Mouse (Mus musculus) telencephalon, adult 2 months (tissue): ENCODE results near the gene Capn9.

ENCODE experiments used
- DNase-seq: peaks from one replicate; pipeline ENCODE4 v3.0.0-alpha.2; 2011; ENCODE audit warnings: low read depth, low spot score

Capn9 gene

DNA sequence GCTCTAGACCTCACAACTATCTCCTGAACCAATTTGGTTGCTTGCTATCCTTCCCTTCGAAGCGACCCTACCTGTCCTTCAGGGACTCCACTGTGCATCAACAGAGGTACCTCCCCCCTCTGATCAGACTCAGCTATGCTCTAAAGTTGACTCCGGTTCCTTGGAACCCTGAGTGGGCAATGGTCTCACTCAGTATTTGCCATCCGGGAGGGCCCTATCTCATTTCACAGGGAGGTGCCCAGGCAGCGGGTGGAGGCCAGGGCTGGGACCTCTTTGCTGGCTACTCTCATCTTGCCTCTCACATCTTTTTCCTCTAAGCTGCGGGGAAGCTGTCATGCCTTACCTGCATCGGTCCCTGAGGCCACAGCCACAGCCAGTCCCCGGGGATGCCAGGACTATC, at the start of gene Capn9:
Capn9 (plus strand) TSS at position 301 of the 400 bp plus-strand sequence.
- no peak for DNase-seq

- no peak for DNase-seq
These were observed 49.6 kb upstream of the Capn9 start for GRCm38 (mm10) chr8:124526261-124526660.

GRCm38 (mm10) chr8:124530076-124530475, 45.8 kb upstream of the Capn9 start:
- DNase-seq: no peak

DNA sequence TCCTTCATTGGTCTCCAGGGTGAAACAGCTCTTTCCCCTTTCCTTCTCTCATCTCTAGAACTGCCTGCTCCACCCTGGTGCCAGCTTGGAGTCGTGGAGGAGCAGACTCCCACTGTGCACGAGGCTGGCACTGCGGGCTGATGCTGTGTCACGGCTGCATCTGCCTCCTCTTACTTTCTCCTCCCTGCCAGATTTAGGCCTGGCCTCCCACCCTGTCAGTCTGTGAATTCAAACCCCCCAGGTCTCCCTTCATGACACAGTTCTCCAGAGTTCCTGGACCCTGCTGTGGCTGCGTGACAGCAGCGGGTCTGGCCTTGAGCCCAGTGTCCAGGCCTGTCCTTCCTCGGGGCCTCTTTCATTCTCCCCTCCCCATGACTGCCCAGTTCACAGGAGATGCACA, 45.4 kb upstream of the Capn9 start:
- DNase-seq: no peak

DNA sequence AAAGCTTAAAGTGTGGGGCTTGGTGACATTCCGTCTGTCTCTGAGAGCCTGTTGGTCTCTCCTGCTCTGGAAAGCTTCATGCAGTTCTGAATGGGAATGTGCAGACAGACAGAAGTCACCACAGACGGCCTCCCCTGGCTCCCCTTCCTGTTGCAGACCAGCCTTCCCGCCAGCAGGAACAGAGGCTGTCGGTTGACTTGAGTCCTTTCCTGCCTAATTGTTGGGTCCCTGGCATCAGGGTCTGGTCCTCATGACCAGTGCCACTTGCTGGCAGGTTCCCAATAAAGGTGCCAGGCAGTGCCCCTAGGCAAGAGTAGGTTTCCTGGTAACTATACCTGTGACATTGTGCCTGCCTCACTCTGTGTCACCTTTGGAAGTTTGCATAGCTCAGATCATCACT, 44.9 kb upstream of the Capn9 start:
- no peak for DNase-seq

- peak; percentile 82 for DNase-seq
These were observed 43.3 kb upstream of the Capn9 start for GRCm38 (mm10) chr8:124532626-124533025.

GRCm38 (mm10) chr8:124535451-124535850, 40.5 kb upstream of the Capn9 start:
- DNase-seq: no peak

GRCm38 (mm10) chr8:124540906-124541305, 35.0 kb upstream of the Capn9 start:
- no peak for DNase-seq

GRCm38 (mm10) chr8:124542001-124542400, 33.9 kb upstream of the Capn9 start:
- no peak for DNase-seq

DNA sequence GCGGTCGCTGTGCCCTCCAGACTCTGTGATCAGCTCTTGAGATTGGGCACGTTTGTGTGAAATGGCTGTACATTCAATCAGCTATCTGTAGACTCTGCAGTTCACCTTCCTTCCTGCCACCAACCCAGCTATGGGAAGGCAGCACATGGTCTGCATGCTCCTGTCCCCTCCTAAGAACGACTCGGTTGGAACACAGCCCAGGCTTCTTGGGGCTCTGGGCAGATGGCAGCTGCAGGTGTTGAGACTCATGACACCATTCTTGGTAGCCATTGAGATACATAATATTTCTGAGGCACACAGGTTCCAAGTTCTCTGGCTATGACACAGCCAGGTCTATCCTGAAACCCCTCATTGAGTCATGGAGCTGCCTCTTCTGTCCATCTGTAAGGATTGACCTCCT, 32.6 kb upstream of the Capn9 start:
- DNase-seq: no peak

DNA sequence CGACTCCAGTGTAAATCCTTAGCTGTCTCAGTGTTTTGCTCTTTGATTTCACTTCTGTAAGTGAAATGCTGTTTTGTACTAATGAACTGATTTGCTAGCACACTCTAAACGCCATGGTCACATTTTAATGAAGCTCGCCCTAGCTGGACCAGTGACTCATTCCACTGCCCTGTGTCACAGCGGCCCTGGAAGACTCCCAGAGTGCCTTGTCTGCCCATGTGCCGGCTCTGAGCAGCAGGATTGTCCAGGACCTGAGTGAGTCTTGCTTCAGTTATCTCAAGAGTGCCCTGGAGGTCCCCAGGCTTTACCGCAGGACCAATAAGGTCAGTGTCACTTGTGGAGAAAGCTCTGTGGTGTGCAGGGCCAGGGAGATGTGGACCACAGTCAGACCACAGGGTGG, 29.5 kb upstream of the Capn9 start:
- DNase-seq: no peak

- peak; percentile 80 for DNase-seq
These were observed 29.1 kb upstream of the Capn9 start for GRCm38 (mm10) chr8:124546815-124547214.

DNA sequence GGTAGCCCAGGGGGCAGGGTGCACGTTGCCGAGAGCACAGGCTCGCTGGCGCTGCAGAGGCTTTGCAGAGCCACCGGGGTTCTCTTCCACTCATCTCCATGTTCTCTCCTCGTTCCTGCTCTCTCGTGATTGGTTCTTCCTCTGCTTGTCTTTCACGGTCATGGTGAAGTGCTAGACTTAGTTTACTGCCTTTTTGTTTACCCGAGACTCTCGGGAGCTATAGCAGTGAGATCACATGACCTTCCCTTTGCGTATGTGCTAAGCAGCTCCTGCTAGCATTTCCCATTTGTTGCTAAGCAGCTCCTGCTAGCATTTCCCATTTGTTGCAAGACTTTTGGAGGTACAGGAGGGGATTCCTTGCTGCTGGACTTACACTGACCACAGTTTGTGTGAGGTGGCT, 28.6 kb upstream of the Capn9 start:
- DNase-seq: peak; percentile 49

- DNase-seq: no peak
These were observed 27.7 kb upstream of the Capn9 start for GRCm38 (mm10) chr8:124548187-124548586.

DNA sequence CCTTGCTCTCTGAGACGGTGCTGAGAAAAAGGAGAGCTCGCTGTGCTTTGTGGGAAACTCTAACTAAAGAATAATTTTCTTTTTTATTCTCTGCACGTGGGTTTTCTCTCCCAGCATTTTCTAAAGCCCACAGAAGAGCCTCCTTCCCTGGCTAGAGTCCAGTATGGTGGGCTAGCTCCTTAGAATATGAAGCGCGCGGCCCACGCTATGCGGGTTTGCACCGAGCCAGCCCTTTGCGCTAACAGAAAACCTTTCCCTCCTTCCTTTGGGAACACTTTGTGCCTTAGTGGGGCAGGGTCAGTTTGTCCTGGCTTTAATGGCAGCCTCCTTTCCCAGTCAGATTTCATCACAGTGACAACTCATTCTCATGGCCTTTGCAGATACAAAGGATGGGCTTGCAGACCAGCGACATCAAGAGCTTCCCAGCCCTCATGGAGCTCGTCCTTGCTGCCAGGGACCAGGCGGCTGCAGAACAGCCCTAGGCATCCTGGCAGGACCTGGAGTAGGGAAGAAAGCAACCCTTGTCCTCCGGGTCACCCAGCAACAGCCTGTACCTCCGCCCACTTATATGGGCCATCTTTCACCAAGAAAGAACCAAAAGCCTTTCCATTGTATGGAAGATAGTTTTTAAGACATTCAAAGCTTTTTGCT, 24.8 kb upstream of the Capn9 start:
- DNase-seq: no peak

DNA sequence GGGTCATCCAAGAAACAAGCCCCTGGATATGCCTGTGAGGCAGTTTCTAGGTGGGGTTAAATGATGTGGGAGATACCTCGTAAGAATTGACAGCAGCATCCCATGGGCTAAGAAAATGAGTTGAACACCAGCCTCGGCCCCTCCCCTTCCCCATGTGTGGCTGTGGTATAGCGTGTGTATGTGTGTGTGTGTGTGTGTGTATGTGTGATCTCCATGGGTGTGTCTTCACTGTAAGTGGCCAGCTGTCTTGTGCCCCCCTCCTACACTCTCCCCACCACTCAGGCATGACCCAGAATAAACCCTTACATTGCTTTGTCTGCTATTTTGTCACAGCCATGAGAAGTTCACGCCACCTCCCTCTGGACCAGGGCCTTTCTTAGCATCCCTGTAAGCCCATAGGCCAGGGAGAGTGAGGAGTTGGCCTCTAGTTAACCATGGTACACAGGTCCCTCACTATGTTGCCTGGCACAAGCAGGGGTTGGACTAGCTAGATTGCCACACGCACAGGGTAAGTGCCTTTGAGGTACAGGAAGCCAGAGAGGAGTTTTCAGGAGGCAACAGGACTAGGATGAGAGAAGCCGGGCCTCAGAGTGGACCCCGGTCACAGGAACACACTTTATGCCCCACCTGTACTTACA, 20.7 kb upstream of the Capn9 start:
- no peak for DNase-seq

- no peak for DNase-seq
These were observed 19.7 kb upstream of the Capn9 start for GRCm38 (mm10) chr8:124556164-124556563.

GRCm38 (mm10) chr8:124556658-124557057, 19.3 kb upstream of the Capn9 start:
- peak; percentile 24 for DNase-seq

DNA sequence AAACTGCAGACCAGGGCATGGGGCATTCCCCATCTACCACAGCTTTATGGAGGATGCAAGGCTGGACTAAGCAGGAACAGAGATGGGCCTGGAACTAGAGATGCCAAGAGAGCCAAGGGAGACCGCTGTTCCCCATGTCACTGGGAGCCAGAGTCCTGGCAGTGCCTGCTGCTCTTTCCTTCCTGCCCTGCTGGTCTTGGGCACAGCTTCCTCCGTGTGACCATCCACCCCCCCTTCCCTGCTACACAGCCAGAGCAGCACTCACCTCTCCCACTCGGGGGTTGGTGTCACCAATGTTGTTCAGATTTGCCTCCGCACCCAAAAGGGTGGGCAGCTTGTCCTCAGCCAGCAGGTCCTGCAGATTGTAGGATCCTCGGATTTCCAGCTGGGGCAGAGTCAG, 18.4 kb upstream of the Capn9 start:
- no peak for DNase-seq

DNA sequence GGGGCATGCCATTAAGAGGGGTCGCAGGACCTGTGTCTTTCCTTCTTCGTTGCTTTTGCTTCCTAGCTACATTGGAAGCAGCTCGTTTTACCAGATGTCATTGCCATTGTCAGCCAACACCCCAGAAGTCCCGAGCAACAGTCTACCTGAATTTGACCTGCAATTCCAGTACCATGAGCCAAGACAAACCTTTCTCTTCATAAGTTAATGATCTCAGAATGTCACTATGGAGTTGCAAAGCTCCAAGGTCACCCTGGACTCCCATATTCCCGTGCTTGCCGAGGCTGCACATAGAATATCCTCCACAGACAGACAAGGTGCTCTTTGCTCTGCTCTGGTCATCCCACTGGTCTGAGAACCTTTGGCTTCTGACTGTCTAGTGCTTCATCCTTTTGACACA, 8.8 kb upstream of the Capn9 start:
- no peak for DNase-seq

GRCm38 (mm10) chr8:124567584-124567983, 8.3 kb upstream of the Capn9 start:
- DNase-seq: no peak

- no peak for DNase-seq
These were observed 6.8 kb upstream of the Capn9 start for GRCm38 (mm10) chr8:124569100-124569499.

GRCm38 (mm10) chr8:124569593-124569992, 6.3 kb upstream of the Capn9 start, which contains the start of gene Agt:
Agt (minus strand) TSS chr8:124569706.
- peak; percentile 52 for DNase-seq
